Mouse (Mus musculus): ENCODE measurements around the gene Adgrg5. TPM values are rescaled to one million over a fixed set of nuclear protein-coding genes. Genes with fewer than 3 reads are reported as not detected.

The Adgrg5 gene
- polyA plus RNA-seq, 1 experiment from 2014 or later: 0.15 TPM

DNA sequence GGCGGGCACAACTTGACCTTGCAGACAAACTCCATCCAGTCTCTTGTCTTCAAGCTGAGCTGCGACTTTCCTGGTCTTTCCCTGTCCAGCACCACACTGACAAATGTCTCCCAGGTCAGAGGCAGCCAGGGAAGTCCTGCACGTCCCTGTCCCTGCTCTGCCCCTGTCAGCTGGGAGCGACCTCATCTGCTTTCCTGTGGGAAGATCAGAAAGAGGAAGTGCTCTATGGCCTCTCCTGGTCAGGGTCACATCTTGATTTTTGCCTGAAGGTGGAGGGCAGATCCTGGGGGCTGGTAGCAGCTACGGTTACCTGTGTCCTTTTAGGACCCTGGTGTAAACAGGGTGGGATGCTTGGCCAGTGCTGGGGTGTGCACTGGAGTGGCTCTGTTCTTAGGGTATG lies 10.4 kb downstream of the Adgrg5 start:
- no peaks in the 10 kb centered on the region for H3K36me3 ChIP-seq (ENCODE audit: control insufficient read depth, insufficient read depth, low read length)
- H3K9me3 ChIP-seq (ENCODE audit: control insufficient read depth, low read length): no peaks in the 10 kb centered on the region
- H3K9ac ChIP-seq (ENCODE audit: low read length): no peak overlapping the region
- H3K27ac ChIP-seq (ENCODE audit: low read length): no peak overlapping the region
- no peak overlapping the region for H3K4me2 ChIP-seq (ENCODE audit: low read depth, low read length)
- H3K4me1 ChIP-seq (replicated peaks; ENCODE audit: control insufficient read depth, insufficient read depth, low read length): no peaks in the 10 kb centered on the region
- 46% methylated on average over 5 of the region's 5 CpGs for WGBS
- ATAC-seq (ENCODE audit: low read depth): no peak
- H3K27me3 ChIP-seq (ENCODE audit: control insufficient read depth, insufficient read depth, low read depth, low read length): no peaks in the 10 kb centered on the region
- H3K4me3 ChIP-seq (ENCODE audit: low read length): no peak overlapping the region

DNA sequence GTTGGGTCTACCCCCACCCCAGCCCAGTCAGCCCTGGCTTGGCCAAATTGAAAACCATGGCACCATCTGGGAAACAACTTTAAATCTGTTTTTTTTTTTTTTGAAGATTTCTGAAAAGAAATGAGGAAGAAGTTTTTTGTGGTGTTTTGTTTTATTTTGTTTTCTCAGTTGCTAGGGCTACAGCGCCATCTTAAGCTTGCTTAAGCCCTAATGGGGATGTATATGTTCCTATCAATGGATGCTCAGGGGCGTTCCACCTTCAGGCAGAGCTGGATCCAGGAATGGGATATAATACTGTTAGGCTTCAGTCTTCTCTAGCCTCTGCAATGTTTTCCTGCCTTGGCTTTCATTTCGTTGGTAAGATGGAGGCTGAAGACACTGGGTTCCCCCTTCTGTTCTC lies 11.7 kb downstream of the Adgrg5 start:
- Histone ChIP-seq H3K27ac (ENCODE audit: low read length) (no peak overlapping the region), H3K9me3 (ENCODE audit: control insufficient read depth, low read length) (no peaks in the 10 kb centered on the region), H3K9ac (ENCODE audit: low read length) (no peak overlapping the region), H3K4me2 (ENCODE audit: low read depth, low read length) (no peak overlapping the region), H3K36me3 (ENCODE audit: control insufficient read depth, insufficient read depth, low read length) (no peaks in the 10 kb centered on the region), H3K27me3 (ENCODE audit: control insufficient read depth, insufficient read depth, low read depth, low read length) (no peaks in the 10 kb centered on the region), H3K4me3 (ENCODE audit: low read length) (no peak overlapping the region), H3K4me1 (replicated peaks; ENCODE audit: control insufficient read depth, insufficient read depth, low read length) (no peaks in the 10 kb centered on the region)
- ATAC-seq (ENCODE audit: low read depth): no peak
- 76% methylated on average over 3 of the region's 3 CpGs for WGBS

DNA sequence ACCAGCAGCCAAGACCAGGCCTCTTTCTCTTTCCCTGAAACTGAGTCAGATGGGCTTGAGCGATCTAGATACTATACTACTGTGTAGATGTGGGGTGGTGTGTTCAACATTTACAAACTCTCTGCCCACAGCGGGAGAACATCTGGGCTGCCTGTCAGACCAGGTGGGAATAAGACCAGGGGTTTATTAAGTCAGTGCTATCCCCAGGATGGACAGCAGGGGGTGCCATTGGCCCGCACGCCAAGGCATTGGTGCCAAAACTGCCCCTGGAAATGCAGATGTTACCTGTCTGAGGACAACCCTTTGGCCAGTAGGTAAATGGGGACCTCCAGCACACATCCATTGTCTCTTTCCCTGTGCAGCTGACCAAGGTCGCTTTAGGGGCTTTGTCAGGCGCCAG lies 19.1 kb downstream of the Adgrg5 start:
- Histone ChIP-seq H3K4me3 (ENCODE audit: low read length) (no peak overlapping the region), H3K9ac (ENCODE audit: low read length) (no peak overlapping the region), H3K4me1 (replicated peaks; ENCODE audit: control insufficient read depth, insufficient read depth, low read length) (no peaks in the 10 kb centered on the region), H3K36me3 (ENCODE audit: control insufficient read depth, insufficient read depth, low read length) (no peaks in the 10 kb centered on the region), H3K9me3 (ENCODE audit: control insufficient read depth, low read length) (no peaks in the 10 kb centered on the region), H3K4me2 (ENCODE audit: low read depth, low read length) (no peak overlapping the region), H3K27me3 (ENCODE audit: control insufficient read depth, insufficient read depth, low read depth, low read length) (no peaks in the 10 kb centered on the region), H3K27ac (ENCODE audit: low read length) (no peak overlapping the region)
- WGBS: 18% methylated on average over 6 of the region's 6 CpGs
- no peak for ATAC-seq (ENCODE audit: low read depth)

DNA sequence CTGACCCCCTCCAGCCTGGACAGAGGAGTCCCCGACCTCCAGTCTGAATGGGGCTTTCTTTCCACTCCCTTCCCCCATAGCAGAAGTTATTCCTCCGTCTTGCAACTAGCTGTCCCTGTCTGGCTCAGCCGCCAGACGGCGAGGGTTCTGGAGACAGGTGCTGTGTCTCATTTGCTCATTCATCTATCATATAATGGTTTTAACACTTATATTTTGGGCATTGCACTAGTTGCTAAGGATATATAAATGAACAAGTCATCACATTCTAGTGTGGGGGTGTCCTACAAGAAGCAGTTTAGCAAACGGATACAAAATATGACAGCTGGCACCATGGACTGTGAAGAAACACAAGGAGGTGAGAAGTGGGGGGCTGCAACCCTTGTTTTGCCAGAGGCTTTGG lies 21.7 kb downstream of the Adgrg5 start:
- no peaks in the 10 kb centered on the region for H3K36me3 ChIP-seq (ENCODE audit: control insufficient read depth, insufficient read depth, low read length)
- ATAC-seq (ENCODE audit: low read depth): no peak
- no peak overlapping the region for H3K4me2 ChIP-seq (ENCODE audit: low read depth, low read length)
- H3K27me3 ChIP-seq (ENCODE audit: control insufficient read depth, insufficient read depth, low read depth, low read length): no peaks in the 10 kb centered on the region
- no peak overlapping the region for H3K27ac ChIP-seq (ENCODE audit: low read length)
- no peaks in the 10 kb centered on the region for H3K9me3 ChIP-seq (ENCODE audit: control insufficient read depth, low read length)
- H3K4me3 ChIP-seq (ENCODE audit: low read length): no peak overlapping the region
- H3K4me1 ChIP-seq (replicated peaks; ENCODE audit: control insufficient read depth, insufficient read depth, low read length): no peaks in the 10 kb centered on the region
- no peak overlapping the region for H3K9ac ChIP-seq (ENCODE audit: low read length)
- WGBS: 52% methylated on average over 6 of the region's 6 CpGs

DNA sequence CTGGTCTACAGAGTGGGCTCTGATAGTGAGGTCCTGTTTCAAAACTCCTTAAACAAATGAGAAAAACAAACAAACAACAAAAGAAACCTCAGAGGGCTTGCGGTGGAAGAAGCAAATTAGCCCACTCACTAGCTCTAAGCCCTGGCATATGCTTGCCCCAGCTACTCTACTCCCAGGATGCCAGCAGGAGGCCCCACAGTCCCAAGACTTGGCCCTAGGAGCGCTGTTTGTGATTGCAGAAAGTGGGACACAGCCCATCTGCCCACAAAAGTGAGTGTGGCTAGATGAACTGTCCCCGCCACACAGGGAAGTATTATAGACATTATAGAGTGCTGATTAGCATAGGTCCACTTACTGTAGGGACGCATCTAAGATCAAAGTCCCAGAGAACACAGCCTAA lies 24.9 kb downstream of the Adgrg5 start:
- no peak for ATAC-seq (ENCODE audit: low read depth)
- no peak overlapping the region for H3K27ac ChIP-seq (ENCODE audit: low read length)
- no peaks in the 10 kb centered on the region for H3K27me3 ChIP-seq (ENCODE audit: control insufficient read depth, insufficient read depth, low read depth, low read length)
- no peak overlapping the region for H3K4me3 ChIP-seq (ENCODE audit: low read length)
- H3K9ac ChIP-seq (ENCODE audit: low read length): no peak overlapping the region
- no peaks in the 10 kb centered on the region for H3K4me1 ChIP-seq (replicated peaks; ENCODE audit: control insufficient read depth, insufficient read depth, low read length)
- no peaks in the 10 kb centered on the region for H3K9me3 ChIP-seq (ENCODE audit: control insufficient read depth, low read length)
- H3K36me3 ChIP-seq (ENCODE audit: control insufficient read depth, insufficient read depth, low read length): no peaks in the 10 kb centered on the region
- 72% methylated on average over 4 of the region's 4 CpGs for WGBS
- H3K4me2 ChIP-seq (ENCODE audit: low read depth, low read length): no peak overlapping the region

DNA sequence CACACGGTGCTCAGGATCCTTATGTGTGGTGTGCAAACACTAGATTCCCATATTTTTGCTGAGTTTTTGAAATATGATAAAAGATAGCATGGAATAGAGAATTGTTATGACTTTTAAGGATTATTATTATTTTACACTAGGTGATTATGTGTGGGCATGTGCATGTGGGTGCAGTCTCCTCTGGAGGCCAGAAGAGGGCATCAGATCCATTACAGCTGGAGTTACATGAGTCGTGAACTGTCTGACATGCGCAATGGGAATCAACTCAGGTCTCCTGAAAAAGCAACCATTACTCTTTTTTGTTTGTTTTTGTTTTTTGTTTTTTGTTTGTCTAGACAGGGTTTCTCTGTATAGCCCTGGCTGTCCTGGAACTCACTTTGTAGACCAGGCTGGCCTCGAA lies 25.5 kb downstream of the Adgrg5 start:
- peaks cover 5% of the 10 kb centered on the region for H3K4me1 ChIP-seq (replicated peaks; ENCODE audit: control insufficient read depth, insufficient read depth, low read length)
- ATAC-seq (ENCODE audit: low read depth): no peak
- H3K4me3 ChIP-seq (ENCODE audit: low read length): no peak overlapping the region
- H3K4me2 ChIP-seq (ENCODE audit: low read depth, low read length): no peak overlapping the region
- no peaks in the 10 kb centered on the region for H3K36me3 ChIP-seq (ENCODE audit: control insufficient read depth, insufficient read depth, low read length)
- H3K9ac ChIP-seq (ENCODE audit: low read length): no peak overlapping the region
- no peaks in the 10 kb centered on the region for H3K27me3 ChIP-seq (ENCODE audit: control insufficient read depth, insufficient read depth, low read depth, low read length)
- H3K9me3 ChIP-seq (ENCODE audit: control insufficient read depth, low read length): no peaks in the 10 kb centered on the region
- H3K27ac ChIP-seq (ENCODE audit: low read length): no peak overlapping the region
- WGBS: 81% methylated on average over 4 of the region's 4 CpGs

DNA sequence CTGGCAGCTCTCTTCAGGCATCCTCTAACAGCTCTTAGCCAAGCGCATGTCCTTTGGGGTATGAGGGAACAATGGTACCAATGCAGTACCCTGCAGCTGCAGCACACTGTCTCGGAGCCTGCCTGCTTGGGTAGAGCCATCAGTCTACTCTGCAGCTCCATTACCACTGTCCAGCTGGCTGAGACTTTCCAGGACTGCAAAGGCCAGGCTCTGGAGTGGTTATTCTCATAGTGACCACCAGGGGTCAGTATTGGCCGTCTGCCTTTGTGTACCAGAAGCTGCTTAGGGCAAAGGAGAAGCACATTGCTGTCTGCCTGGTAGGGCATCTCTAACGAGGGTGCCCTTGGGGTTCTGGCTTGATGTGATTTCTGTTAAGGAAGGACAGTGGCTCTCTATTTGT lies 26.6 kb downstream of the Adgrg5 start:
- Histone ChIP-seq H3K27ac (ENCODE audit: low read length) (no peak overlapping the region), H3K9me3 (ENCODE audit: control insufficient read depth, low read length) (no peaks in the 10 kb centered on the region), H3K4me3 (ENCODE audit: low read length) (no peak overlapping the region), H3K4me2 (ENCODE audit: low read depth, low read length) (no peak overlapping the region), H3K9ac (ENCODE audit: low read length) (no peak overlapping the region), H3K4me1 (replicated peaks; ENCODE audit: control insufficient read depth, insufficient read depth, low read length) (peaks cover 9% of the 10 kb centered on the region), H3K27me3 (ENCODE audit: control insufficient read depth, insufficient read depth, low read depth, low read length) (no peaks in the 10 kb centered on the region), H3K36me3 (ENCODE audit: control insufficient read depth, insufficient read depth, low read length) (no peaks in the 10 kb centered on the region)
- 9% methylated on average over 4 of the region's 4 CpGs for WGBS
- ATAC-seq (ENCODE audit: low read depth): peak; percentile 34; the same call in 1 of the 2 replicates

DNA sequence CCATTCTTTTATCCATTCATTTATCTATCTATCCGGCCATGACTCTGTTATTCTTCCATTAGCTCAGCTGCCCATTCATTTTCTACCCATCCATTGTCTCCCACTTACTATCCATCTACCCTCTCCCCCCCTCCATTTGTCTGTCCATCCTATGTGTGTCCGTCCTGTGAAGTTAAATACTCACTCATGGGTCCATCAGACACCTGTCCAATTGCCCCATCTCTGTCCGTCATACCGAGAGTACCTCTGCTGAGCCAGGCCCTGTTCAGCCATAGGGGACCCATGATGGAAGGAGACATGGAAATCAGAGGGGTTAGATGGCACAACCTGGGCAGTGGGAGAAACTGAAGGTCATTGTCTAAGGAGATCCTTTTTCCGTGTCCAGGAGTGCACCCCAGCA lies 27.0 kb downstream of the Adgrg5 start:
- no peaks in the 10 kb centered on the region for H3K9me3 ChIP-seq (ENCODE audit: control insufficient read depth, low read length)
- peaks cover 11% of the 10 kb centered on the region for H3K4me1 ChIP-seq (replicated peaks; ENCODE audit: control insufficient read depth, insufficient read depth, low read length)
- H3K9ac ChIP-seq (ENCODE audit: low read length): no peak overlapping the region
- no peak overlapping the region for H3K27ac ChIP-seq (ENCODE audit: low read length)
- WGBS: 74% methylated on average over 5 of the region's 5 CpGs
- no peak overlapping the region for H3K4me2 ChIP-seq (ENCODE audit: low read depth, low read length)
- no peak overlapping the region for H3K4me3 ChIP-seq (ENCODE audit: low read length)
- H3K27me3 ChIP-seq (ENCODE audit: control insufficient read depth, insufficient read depth, low read depth, low read length): no peaks in the 10 kb centered on the region
- no peak for ATAC-seq (ENCODE audit: low read depth)
- no peaks in the 10 kb centered on the region for H3K36me3 ChIP-seq (ENCODE audit: control insufficient read depth, insufficient read depth, low read length)

DNA sequence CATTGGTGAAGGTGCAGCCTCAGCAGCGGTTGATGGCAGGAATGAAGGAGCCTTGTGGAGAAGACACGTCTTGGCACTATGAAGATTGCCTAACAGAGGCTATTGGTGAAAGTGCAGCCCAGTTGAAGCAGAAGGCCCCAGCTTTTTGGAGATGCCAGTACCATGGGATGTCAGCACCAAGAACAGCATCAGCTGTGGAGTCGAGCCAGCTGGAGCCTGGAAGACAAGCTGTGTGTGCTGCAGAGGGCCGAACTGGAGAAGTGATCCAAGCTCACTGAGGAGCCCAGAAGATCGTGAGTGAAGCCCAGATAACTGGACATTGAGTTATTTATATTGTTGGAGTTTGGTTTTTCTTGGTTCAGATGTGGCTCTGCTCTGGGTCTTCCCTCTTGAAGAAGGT lies 28.6 kb downstream of the Adgrg5 start:
- ATAC-seq (ENCODE audit: low read depth): no peak
- Histone ChIP-seq H3K9ac (ENCODE audit: low read length) (no peak overlapping the region), H3K27ac (ENCODE audit: low read length) (no peak overlapping the region), H3K4me1 (replicated peaks; ENCODE audit: control insufficient read depth, insufficient read depth, low read length) (peaks cover 12% of the 10 kb centered on the region), H3K9me3 (ENCODE audit: control insufficient read depth, low read length) (no peaks in the 10 kb centered on the region), H3K36me3 (ENCODE audit: control insufficient read depth, insufficient read depth, low read length) (no peaks in the 10 kb centered on the region), H3K4me2 (ENCODE audit: low read depth, low read length) (no peak overlapping the region), H3K27me3 (ENCODE audit: control insufficient read depth, insufficient read depth, low read depth, low read length) (no peaks in the 10 kb centered on the region), H3K4me3 (ENCODE audit: low read length) (no peak overlapping the region)
- WGBS: 65% methylated on average over 5 of the region's 5 CpGs
